Mouse (Mus musculus): ENCODE results near the gene Gpr3. TPM values are rescaled to one million over a fixed set of nuclear protein-coding genes. Genes with fewer than 3 reads are reported as not detected.

Gene Gpr3
- total RNA-seq, 2 experiments from 2014 or later: 0.20 to 0.45 TPM

- peak; percentile 50 for DNase-seq
Observed at GRCm38 (mm10) chr4:133233285-133233976, 21.1 kb upstream of the Gpr3 start.

- DNase-seq: no peak
Observed at GRCm38 (mm10) chr4:133229582-133229981, 17.2 kb upstream of the Gpr3 start.

GRCm38 (mm10) chr4:133227636-133228035, 15.3 kb upstream of the Gpr3 start:
- no peak for DNase-seq

GRCm38 (mm10) chr4:133226073-133226472, 13.7 kb upstream of the Gpr3 start:
- DNase-seq: no peak

- DNase-seq: no peak
Observed at GRCm38 (mm10) chr4:133223875-133224274, 11.5 kb upstream of the Gpr3 start.

- DNase-seq: no peak
Observed at GRCm38 (mm10) chr4:133221701-133222100, 9.4 kb upstream of the Gpr3 start.

- no peak for DNase-seq
Observed at GRCm38 (mm10) chr4:133220656-133221055, 8.3 kb upstream of the Gpr3 start.

GRCm38 (mm10) chr4:133218745-133219144, 6.4 kb upstream of the Gpr3 start:
- no peak for DNase-seq

- DNase-seq: peak; percentile 78
Observed at GRCm38 (mm10) chr4:133217641-133218040, 5.3 kb upstream of the Gpr3 start.

- DNase-seq: no peak
Observed at GRCm38 (mm10) chr4:133213661-133214060, 1.3 kb upstream of the Gpr3 start.

GRCm38 (mm10) chr4:133213268-133213590, 893 bp upstream of the Gpr3 start:
- no peak for DNase-seq

- peak; percentile 85 for DNase-seq
Observed at GRCm38 (mm10) chr4:133212562-133213267, 379 bp upstream of the Gpr3 start.

GRCm38 (mm10) chr4:133210788-133211390, 1.4 kb downstream of the Gpr3 start:
- no peak for DNase-seq

- DNase-seq: no peak
Observed at GRCm38 (mm10) chr4:133210023-133210787, 2.1 kb downstream of the Gpr3 start.

GRCm38 (mm10) chr4:133209366-133209765, 3.0 kb downstream of the Gpr3 start:
- DNase-seq: peak; percentile 64

- no peak for DNase-seq
Observed at GRCm38 (mm10) chr4:133204379-133204778, 8.0 kb downstream of the Gpr3 start.

GRCm38 (mm10) chr4:133203591-133203990, 8.7 kb downstream of the Gpr3 start:
- no peak for DNase-seq

GRCm38 (mm10) chr4:133202254-133202653, 10.1 kb downstream of the Gpr3 start:
- DNase-seq: no peak

GRCm38 (mm10) chr4:133201006-133201771, 11.1 kb downstream of the Gpr3 start:
- peak; percentile 80 for DNase-seq

GRCm38 (mm10) chr4:133200343-133200742, 12.0 kb downstream of the Gpr3 start:
- peak; percentile 63 for DNase-seq

GRCm38 (mm10) chr4:133199743-133200142, 12.6 kb downstream of the Gpr3 start:
- no peak for DNase-seq

Measured in heart, postnatal 4 days (tissue).